Mouse (Mus musculus) macrophage (primary cell): ENCODE data around the gene Stx12. TPM values are rescaled to one million over a fixed set of nuclear protein-coding genes. Genes with fewer than 3 reads are reported as not detected.

Experiments
- H3K27ac ChIP-seq: fragments of 350-480 bp; formaldehyde crosslinking; 2 replicates; pipeline ENCODE4 v1.9.0; 2021
- H3K36me3 ChIP-seq: fragments of 350-480 bp; formaldehyde crosslinking; 2 replicates; pipeline ENCODE4 v1.9.0; 2021; ENCODE audit errors: inconsistent target
- H3K4me3 ChIP-seq: fragments of 350-480 bp; formaldehyde crosslinking; 2 replicates; pipeline ENCODE4 v1.9.0; 2021; ENCODE audit errors: inconsistent target
- H3K79me2 ChIP-seq: fragments of 350-480 bp; formaldehyde crosslinking; 2 replicates; pipeline ENCODE4 v1.9.0; 2021; ENCODE audit errors: inconsistent target
- WGBS: methylation state at CpG from one replicate; pipeline ENCODE4 v1.1.7; 2026; ENCODE audit warnings: inconsistent platforms; ENCODE audit not compliant: missing documents; 5-methylcytosine and 5-hydroxymethylcytosine counted together
- polyA plus RNA-seq: library from polyadenylated mRNA; stranded (reverse); fragments of 250-400 nt; gene quantifications from 3 replicates; pipeline ENCODE4 v1.2.4, GENCODE M21; 2018; ENCODE audit warnings: inconsistent platforms

The Stx12 gene
- polyA plus RNA-seq, 1 experiment from 2014 or later: 83.0 TPM

DNA sequence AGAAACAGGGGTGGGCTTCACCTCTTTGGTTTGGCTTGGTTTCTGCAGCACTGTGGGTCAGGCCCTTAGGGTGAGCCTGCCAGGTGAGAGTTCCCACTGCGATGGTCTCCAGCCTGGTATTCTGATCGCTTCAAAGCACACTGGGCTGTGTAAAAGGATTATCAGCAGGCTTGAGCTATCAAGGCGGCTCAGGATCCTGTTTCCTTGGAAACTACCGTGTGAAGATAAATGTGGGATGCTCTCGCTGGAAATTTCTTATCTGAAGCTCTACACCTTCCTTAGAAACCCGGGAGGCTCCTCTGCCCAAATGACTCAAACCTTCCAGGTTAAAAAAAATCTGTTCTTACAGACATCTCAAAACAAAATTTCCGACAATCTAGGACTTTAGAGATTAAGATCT lies 10.1 kb upstream of the Stx12 start:
- H3K79me2 ChIP-seq: no peaks in the 10 kb centered on the region
- 94% methylated on average over 7 of the region's 7 CpGs for WGBS
- H3K36me3 ChIP-seq: no peaks in the 10 kb centered on the region
- H3K27ac ChIP-seq: no peak overlapping the region
- H3K4me3 ChIP-seq: no peak overlapping the region

DNA sequence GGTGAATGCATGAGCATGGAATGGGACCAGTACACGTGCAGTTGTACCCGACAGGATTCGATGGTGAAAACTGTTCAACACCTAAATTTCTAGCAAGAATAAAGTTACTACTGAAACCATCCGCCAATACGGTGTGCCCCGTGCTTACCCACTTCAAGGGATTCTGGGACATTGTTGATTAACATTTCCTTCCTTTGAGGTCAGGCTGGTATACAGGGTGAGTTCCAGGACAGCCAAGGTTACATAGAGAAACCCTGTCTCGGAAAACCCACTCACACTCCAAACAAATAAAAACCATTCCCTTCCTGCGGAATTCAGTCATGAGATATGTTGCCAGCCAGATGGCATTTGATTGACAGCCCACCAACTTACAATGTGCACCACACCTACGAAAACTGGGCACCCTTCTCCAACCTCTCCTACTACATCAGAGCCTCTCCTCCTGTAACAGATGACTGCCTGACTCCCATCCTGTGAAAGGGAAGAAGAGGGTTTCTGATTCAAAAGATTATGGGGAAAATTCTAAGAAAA lies 600 bp upstream of the Stx12 start:
- H3K27ac ChIP-seq: no peak overlapping the region
- peaks cover 16% of the 10 kb centered on the region; the same call in 1 of the 2 replicates for H3K36me3 ChIP-seq
- peak overlapping the region; percentile 77 for H3K4me3 ChIP-seq
- 20% methylated on average over 9 of the region's 9 CpGs for WGBS
- H3K79me2 ChIP-seq: peaks cover 43% of the 10 kb centered on the region

DNA sequence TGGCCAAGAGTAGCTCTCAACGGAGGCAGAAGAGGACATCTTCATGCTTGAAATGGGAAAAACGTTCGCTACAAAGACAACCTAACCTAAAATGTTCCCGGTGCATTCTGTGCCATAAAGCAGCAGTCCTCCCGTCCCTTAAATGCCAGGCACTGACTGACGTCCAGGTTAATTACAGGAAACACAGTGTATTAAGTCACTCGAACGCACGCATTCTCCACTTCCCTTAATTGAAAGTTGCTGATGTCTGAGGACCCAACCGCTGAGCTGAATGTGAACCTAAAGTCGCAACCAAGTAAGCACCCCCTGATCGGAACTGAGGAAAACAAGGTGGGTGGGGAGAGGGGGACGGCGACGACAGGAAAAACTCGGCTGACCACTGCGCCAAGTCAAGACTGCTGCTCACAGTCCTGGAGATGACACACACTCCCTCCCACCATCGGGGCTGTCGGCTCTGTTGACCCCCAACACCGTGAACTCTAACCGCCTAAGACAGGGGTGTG lies 697 bp downstream of the Stx12 start:
- H3K4me3 ChIP-seq: peak overlapping the region; percentile 77
- peak overlapping the region; percentile 87 for H3K27ac ChIP-seq
- 2% methylated on average over 21 of the region's 21 CpGs for WGBS
- peaks cover 16% of the 10 kb centered on the region; the same call in 1 of the 2 replicates for H3K36me3 ChIP-seq
- H3K79me2 ChIP-seq: peaks cover 56% of the 10 kb centered on the region

DNA sequence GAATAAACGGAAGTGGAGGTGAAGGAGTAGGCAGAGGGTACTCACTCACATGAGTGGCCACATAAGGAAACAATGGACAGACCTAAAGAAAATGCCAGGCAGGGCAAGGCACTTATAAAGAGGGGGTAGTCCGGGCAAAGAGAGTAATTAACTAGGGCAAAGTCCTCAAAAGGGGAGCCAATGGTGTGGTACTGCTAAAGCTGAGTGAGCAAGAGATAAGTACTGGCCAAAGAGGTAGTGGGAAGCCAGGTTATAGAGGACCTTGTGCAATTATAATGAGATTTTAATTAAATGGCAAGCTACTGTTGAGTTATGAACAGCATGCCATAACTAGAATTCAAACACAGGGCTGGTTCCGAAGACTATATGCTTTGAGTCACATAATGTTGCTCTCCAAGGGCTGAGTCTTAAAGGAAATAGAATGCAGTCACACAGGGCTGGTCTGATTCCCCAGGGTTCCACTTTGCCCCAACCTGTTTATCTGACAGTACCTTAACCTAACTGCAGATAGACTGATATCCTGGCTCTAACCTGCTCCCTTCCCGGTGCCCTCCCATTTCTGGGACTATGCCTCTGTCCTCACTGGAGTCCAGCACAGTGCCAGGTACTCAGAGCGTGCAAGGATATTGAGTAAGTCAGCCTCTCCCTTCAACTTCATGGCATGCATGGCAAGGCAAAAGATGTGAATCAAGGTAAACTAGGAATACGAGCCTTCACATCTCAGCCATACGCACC lies 9.8 kb downstream of the Stx12 start:
- H3K36me3 ChIP-seq: peaks cover 32% of the 10 kb centered on the region
- WGBS: 97% methylated on average over 7 of the region's 7 CpGs
- H3K79me2 ChIP-seq: peaks cover 100% of the 10 kb centered on the region
- no peak overlapping the region for H3K27ac ChIP-seq
- H3K4me3 ChIP-seq: no peak overlapping the region

DNA sequence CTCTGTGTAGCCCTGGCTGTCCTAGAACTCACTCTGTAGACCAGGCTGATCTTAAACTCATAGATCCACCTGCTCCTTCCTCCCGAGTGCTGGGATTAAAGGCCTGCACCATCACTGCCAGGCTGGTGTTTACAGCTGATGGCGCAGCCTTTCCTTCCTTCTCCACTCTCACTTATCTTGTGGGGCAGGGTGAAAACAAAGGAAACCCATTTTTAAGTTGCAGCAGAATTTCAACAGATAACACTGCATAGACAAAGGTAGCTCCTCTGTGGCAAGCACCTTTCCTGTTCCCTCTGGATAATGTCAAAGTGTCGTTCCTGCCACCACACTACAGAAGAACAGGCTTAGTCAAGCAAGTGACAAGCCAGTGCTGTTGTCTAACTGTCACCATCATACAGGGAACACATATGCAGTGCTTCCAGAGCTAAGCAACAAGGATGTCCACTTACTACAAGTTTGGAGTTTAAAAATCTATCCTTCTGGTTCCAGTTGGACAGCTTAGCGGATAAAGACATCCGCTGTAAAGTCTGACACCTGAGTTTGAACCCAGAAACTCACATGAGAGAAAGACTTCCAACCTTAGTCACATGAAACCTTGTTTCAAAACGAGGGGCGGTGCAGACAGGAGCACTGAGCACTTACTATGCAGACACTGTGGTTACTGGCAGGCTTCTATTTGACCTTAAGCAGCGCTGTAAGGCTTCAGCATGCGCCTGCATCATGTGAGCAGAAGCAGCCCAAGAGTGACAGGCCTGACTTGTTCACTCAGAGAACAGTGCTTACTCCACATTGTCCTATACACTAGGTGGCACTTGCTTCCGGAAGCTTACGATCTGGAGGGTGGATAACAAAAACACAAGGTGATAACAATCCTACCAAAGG lies 10.6 kb downstream of the Stx12 start:
- Histone ChIP-seq H3K79me2 (peaks cover 100% of the 10 kb centered on the region), H3K27ac (no peak overlapping the region), H3K4me3 (no peak overlapping the region), H3K36me3 (peaks cover 40% of the 10 kb centered on the region)
- 85% methylated on average over 11 of the region's 11 CpGs for WGBS

DNA sequence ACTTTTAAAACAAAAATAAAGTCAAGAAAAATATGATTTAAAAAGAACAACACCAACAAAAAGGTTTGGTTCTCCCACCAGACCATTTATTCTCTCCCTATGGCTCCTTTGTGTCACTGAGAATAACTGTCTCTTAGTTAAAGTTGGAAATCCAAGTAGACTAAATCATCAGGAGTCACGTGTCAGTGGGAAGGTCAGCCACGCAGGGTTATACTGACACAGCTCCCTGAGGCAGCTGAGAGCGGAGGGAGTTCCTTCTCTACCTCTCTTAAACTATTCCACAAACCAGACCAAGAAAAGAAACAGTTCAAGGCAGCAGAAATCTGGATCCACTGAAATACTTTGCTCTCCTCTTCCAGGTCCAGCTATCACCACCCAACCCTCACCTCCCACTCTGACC lies 13.2 kb downstream of the Stx12 start:
- 97% methylated on average over 3 of the region's 3 CpGs for WGBS
- Histone ChIP-seq H3K4me3 (no peak overlapping the region), H3K79me2 (peaks cover 100% of the 10 kb centered on the region), H3K27ac (no peak overlapping the region), H3K36me3 (peaks cover 66% of the 10 kb centered on the region)

DNA sequence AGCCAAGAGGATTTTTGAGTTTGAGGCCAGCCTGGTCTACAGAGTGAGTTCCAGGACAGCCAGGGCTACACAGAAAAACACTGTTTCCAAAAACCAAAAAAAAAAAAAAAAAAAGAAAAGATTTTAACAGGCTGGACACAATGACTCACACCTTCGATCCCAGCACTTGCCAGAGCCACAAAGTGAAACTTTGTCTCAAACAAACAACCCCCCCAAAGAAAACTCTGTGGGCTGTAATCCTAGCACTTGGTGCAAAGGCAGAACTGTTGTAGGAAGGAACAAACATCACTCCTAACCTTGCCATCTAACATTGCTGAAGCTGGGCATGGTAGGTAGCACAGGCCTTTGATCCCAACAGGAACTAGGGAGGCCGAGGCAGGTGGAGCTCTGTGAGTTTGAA lies 19.5 kb downstream of the Stx12 start:
- WGBS: 91% methylated on average over 2 of the region's 2 CpGs
- Histone ChIP-seq H3K36me3 (peaks cover 68% of the 10 kb centered on the region), H3K27ac (no peak overlapping the region), H3K4me3 (no peak overlapping the region), H3K79me2 (peaks cover 42% of the 10 kb centered on the region; the same call in 1 of the 2 replicates)

DNA sequence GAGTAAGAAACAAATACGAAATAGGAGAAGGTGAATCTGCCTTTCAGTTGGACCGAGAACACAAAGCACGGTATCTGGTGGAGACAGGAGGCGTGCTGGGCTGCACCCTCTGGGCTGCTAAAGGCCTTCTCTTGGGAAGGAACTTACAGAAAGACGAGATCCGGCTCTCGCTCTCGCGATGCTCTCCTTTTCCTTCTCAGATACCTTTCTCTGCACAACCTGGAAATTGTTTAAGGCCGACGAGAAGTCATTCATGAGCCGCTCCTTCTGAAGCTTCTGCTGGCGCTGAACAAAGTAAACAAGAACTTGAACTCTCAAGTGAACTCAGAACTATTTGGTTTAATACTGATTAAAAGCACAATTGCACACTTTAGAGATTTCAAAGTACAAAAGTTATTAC lies 21.3 kb downstream of the Stx12 start:
- no peak overlapping the region for H3K27ac ChIP-seq
- peaks cover 68% of the 10 kb centered on the region for H3K36me3 ChIP-seq
- H3K79me2 ChIP-seq: peaks cover 24% of the 10 kb centered on the region; the same call in 1 of the 2 replicates
- H3K4me3 ChIP-seq: no peak overlapping the region
- WGBS: over 99% methylated on average over 13 of the region's 13 CpGs

DNA sequence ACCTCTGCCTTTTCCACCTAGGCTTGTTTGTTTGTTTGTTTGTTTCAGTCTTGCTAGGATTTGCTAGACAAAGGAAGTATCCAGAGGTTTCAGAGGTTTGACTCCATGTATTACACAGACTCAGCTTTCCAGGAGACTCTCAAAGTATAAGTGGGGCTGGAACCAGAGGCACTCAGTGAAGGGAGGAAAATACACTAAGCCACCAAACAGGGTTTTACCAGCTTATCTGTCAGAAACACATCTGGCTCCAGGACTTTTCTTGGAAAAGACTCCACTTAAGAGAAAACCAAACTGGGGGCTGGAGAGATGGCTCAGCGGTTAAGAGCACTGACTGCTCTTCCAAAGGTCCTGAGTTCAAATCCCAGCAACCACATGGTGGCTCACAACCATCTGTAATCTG lies 23.4 kb downstream of the Stx12 start:
- Histone ChIP-seq H3K27ac (no peak overlapping the region), H3K79me2 (peaks cover 2% of the 10 kb centered on the region; the same call in 1 of the 2 replicates), H3K36me3 (peaks cover 68% of the 10 kb centered on the region), H3K4me3 (no peak overlapping the region)
- WGBS: 100% methylated on average over 1 of the region's 1 CpGs

DNA sequence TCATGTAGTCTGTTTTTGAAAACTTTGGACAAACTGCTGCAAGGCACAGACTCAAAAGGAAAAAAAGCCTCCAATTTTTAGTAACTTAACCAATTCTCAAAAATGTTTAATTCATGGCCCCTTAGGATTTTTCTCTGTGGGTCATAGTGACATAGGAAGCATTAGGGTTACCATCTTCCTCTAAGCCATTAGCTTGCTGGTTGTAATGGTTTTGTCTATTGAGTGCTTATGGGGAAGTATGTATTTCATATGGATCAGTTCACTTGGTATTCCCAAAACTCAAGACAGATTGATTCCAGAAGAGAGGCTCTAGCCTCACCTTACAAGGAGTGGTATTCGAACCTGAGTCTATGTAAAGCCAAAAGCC lies 40.6 kb downstream of the Stx12 start:
- H3K4me3 ChIP-seq: peak overlapping the region; percentile 96
- peaks cover 42% of the 10 kb centered on the region for H3K79me2 ChIP-seq
- H3K36me3 ChIP-seq: peaks cover 17% of the 10 kb centered on the region
- H3K27ac ChIP-seq: no peak overlapping the region; the same call in 1 of the 2 replicates
- 94% methylated on average over 1 of the region's 1 CpGs for WGBS

DNA sequence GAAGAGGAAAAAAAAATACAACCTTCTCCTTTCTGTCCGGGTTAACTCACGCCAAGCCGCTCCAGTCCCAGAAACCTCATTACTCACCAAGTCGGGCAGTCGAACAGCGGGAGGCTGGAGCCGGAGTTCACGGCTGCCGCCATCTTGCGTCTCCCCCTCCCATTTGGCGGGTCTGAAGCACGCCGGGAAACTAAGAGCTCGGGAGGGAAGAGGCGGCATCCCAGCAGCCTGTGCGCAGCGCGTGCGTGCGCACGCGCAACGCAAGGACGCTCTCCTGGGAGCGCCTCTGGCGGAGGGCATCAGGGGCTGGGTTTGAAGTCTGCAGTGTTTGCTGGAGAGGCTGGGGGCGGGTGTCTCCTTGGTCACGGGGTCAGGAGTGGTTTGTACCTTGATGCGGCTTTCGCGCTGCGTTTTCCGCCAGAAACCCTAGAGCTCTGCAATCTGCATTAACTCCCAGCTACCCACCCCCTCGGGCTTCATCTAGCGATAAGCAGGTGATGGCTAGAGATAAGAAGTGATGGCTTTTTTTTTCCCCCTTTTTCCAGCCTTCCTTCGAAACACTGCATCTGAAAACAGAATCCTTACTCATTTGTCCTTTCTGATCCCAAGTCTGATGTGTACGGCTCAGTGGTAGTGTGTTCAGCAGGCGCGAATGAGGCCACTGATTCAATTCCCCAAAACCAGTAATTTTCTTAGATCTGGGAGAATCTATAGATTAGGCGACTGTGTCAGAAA lies 41.2 kb downstream of the Stx12 start, which contains the start of gene Ppp1r8:
Gene Ppp1r8 (minus strand): TSS at position 200 of the 735 bp plus-strand sequence.
- Histone ChIP-seq H3K36me3 (0 out of 2 replicates have a peak, but pooled peaks cover 14% of the 10 kb centered on the region), H3K79me2 (peaks cover 46% of the 10 kb centered on the region), H3K27ac (peak within 1 kb of the TSS; percentile 66), H3K4me3 (peak within 1 kb of the TSS; percentile 96)
- WGBS: 3% methylated on average over 33 of the region's 40 CpGs

DNA sequence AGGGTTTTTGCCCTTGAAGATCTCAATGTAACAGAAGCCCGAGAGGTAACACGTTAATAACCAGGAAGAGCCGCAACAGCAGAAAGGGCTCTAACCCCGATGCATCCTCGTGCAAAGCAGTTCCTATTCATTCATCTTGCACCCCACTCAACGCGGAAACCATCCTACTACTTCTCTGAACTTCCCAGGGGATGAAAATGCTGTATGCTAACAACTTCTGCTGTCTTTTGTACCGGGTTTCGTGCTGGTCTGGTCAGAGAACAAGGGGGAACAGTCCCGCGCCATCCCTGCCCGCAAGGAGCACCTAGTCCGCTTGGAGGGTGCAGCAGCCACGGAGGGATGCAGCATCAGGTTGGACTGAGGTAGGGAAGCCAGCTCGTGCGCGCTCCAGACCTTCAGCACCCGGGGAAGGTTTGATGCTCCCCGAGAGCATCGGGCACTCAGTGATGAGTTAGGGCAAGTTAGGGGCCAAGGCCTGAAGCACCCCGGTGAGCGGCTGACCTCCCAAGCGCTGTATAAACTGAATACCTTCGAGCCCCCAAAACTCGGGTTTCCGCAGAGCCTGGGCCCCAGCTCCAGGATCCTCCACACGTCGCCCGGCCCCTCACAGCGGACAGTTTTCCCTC lies 41.9 kb downstream of the Stx12 start:
- H3K27ac ChIP-seq: peak overlapping the region; percentile 66
- H3K79me2 ChIP-seq: peaks cover 54% of the 10 kb centered on the region
- WGBS: 1% methylated on average over 26 of the region's 30 CpGs
- H3K36me3 ChIP-seq: peaks cover 9% of the 10 kb centered on the region; the same call in 1 of the 2 replicates
- peak overlapping the region; percentile 96 for H3K4me3 ChIP-seq

DNA sequence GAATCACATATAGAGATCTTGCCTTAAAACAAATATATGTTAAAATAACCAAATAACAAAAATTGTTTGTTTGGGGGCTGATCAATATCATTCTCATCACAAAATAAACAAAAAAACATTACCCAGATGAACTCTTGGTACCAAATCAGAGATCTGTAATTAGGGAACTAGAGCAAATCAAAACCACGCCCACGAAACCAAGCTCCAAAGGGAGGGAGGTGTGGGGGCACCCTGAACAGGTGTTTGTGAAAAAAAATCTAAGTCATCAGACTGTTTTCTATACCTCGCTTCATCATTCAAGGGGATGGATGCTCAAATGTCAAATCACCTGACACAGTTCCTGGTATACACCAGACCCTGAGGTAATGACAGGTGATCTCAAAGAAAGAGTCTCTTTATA lies 42.8 kb downstream of the Stx12 start:
- peak overlapping the region; percentile 96; the same call in 1 of the 2 replicates for H3K4me3 ChIP-seq
- H3K79me2 ChIP-seq: peaks cover 63% of the 10 kb centered on the region
- H3K27ac ChIP-seq: no peak overlapping the region
- 66% methylated on average over 3 of the region's 3 CpGs for WGBS
- H3K36me3 ChIP-seq: peaks cover 18% of the 10 kb centered on the region; the same call in 1 of the 2 replicates
